Mouse (Mus musculus) left cerebral cortex, postnatal 4 days (tissue): ENCODE results near the gene Det1. TPM values are rescaled to one million over a fixed set of nuclear protein-coding genes. Genes with fewer than 3 reads are reported as not detected.

Source experiments
- DNase-seq: peaks from one replicate; pipeline ENCODE4 v3.0.0-alpha.2; 2022
- intact Hi-C: fragments of 180-260 bp; cut with DNase I; formaldehyde crosslinking; loops from one replicate; pipeline ENCODE4 v1.15.1; 2025
- total RNA-seq, 2 experiments: library from RNA; stranded (reverse); gene quantifications; 2 replicates each; pipeline ENCODE4 v1.2.3; 2021

The Det1 gene
- total RNA-seq, 2 experiments from 2014 or later, result 8.2 to 8.4 TPM

DNA sequence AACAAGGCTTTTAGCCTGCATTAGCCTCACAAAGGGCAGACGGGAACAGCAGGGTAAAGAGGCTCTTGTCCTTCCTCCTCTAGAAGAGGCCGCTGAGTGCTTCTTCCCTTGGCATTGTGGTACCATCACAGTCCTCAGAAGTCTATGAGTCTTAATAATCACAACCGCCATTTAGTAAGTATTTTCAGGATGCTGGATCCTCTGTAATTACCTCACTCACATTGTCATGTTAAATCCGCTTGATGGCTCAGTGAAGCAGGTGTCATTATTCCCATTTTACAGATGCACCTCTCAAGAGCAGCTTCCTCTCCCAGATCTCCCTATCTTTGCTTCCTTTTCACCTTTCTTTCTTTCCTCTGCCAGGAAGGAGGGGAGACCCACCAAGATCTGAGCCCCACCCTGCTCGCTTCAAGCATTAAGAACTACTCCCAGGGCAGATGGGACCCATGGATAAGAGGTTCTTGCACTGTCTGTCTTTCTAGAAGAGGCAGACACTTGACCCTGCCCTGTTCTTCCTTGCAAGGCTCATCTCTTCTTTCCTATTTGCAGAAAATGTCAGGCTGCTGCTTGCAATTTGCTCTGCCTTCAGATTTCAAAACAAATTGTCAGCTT lies 8.1 kb upstream of the Det1 start:
- intact Hi-C loops, result no loop called here

DNA sequence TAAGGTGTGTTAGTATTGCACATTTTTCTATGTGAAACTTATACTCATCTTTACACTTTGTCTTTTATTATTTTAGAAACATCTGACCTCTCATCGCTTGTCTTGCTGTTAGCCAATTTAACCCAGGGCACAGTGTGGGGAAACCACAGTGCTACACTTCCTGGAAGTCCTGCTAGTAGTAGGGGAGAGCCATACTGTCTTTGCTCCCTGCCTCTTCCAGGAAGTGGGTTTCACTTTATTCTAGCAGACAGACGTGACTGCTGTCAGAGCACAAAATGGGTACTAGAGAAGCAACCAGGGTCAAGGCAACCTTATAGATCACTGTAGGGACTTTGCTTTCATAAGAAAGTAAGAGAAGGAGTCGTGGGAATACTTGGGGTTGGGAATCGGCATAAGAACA lies 7.0 kb upstream of the Det1 start:
- intact Hi-C loops, result no loop called here
- no peak for DNase-seq

More for the DNA sequence above, 8.1 kb upstream of the Det1 start:
- DNase-seq, result no peak

GRCm38 (mm10) chr7:78846066-78846716 lies 872 bp downstream of the Det1 start:
- intact Hi-C loops, result loop anchor here (5.0 kb wide), 1 partner anchor 36 kb away; no protein-coding TSS in a partner anchor
- DNase-seq, result no peak

DNA sequence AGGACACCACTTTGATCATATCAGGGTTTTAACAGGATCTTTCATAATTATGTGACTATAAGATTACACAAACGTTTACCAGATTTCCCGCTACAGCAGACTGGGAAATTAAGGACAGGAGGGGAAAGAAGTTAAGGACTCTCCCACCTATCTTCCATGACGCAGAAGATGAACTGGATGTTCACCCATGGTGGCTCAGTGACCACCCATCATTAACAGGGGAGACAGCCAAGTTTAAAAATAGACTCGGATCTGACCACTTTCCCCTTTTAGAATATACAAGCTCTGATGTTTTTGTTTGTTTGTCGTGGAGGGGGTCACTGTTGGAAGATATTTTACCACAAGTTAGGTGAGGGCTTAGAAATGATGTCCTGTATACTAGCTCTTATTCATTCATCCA lies 5.5 kb downstream of the Det1 start:
- DNase-seq, result no peak
- intact Hi-C loops, result no loop called here

DNA sequence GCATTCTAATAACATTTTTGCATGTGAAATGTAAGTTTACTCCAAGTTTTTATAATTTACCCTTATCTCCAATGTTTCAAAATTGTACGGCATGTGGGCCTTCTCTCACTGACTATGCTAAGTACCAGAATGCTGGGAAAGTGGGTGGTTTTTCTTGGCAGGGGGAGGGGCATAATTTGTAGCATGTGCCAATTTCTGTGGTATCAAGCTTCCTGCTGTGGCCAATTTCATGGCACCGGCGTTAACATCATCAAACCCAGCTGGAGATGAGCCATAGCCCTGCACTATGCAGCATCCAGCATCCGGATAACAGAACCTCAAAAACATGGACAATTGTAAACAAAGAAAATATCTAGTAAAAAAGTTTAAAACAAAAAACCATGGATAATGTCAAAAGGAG lies 9.8 kb downstream of the Det1 start:
- DNase-seq, result no peak
- intact Hi-C loops, result no loop called here

DNA sequence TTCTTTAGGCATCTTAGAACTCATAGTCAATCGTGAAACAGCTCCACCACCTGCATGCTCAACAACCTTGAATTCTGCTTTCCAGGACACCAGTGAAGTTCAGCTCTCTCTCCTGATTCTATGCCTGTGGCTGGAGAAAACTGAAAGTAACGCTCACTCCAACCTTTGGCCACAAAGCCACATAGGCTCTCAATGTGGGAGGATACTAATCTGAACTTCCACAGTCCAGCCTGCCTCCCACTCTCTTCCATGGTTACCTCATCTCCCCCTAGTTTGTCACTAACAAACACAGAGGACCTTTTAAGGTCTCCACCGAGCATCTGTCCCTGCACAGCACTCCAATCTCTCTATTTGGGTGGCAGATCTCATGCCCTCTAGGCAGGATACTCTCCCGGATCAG lies 11.4 kb downstream of the Det1 start:
- no peak for DNase-seq
- intact Hi-C loops, result no loop called here

DNA sequence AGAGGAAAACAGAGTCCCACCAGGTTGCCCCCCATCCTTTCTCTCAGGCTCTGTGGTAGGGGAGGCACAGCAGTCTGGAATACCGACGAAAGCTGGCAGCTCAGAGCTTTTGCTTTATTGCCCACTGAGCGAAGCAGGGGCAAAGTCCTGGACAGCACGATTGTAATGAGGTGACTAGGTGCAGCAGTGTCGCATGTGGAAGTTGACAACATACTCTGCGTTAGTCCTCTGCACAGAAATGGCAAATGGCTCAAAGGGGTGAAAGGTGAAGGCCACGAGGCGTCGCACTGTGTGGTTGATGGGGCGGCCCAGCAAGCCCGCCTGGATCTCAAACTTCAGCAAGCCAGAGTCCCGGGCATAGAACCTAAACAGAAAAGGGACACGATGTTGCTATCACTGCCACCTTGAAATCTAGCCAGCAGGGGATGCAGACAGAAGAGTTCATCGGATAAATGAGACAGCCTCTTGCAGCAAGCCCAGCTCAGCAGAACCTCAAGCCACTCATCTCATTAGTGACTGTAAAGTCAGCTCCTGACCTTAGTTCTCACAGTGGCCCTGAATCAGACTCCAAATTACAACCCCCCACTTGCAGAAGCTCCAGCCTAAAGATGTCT lies 19.2 kb downstream of the Det1 start:
- DNase-seq, result no peak
- intact Hi-C loops, result no loop called here

DNA sequence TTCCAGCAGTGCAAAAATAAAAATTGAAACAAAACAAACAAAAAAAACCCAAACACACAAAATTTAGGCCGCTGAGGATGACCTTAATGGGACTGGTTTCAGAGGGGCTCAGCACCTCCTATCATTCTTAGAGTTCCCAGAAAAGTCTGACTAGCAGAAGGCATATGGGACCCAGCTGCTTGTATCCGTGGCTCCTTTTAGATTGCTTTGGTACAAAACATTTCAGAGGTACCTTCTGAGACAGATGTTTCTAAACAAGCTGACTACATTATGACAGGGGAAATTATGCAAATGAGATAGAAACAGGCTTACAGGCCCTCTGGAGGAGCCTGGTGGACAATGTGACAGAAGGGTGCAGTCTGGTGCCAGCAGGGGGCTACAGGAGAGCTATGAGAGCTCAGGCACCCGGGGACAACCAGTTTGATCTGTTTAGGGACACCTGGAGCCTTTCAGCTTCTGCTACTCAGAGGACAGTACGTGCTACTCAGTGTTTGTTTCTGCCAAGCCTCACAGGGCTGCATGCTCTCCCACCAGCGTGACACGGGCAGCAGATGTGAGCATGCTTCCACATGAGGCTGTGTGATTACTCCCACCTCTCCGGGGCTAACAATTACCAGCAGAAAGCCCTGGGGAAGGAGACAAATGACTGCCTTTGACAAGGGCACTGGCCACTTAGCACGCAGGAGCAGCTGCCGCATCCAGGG lies 20.2 kb downstream of the Det1 start:
- DNase-seq, result no peak
- intact Hi-C loops, result no loop called here

GRCm38 (mm10) chr7:78818336-78818735 lies 28.7 kb downstream of the Det1 start:
- intact Hi-C loops, result no loop called here
- DNase-seq, result no peak

GRCm38 (mm10) chr7:78814766-78815165 lies 32.3 kb downstream of the Det1 start:
- intact Hi-C loops, result no loop called here
- no peak for DNase-seq

- peak; percentile 67 for DNase-seq
- intact Hi-C loops, result no loop called here
Measured at GRCm38 (mm10) chr7:78813791-78814190, 33.3 kb downstream of the Det1 start.

DNA sequence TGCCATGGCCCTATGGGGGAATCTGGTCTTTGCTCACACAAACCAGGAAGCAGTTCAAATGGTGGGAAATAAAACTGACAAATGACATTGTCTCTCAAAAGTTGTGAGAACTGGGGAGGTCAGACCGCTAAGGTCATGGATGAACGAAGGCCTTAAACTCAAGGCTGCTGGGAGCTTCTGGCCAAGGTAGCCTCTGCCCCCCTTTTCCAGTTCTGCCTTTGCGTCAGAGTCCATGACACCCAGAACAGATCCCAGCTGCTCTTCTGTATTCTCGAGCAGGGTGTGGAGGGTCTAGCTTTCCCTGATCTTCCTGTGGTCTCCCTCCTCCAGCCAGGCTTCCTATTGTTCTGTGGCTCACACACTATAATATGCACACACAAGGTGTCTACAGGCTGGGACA lies 39.9 kb downstream of the Det1 start:
- no peak for DNase-seq
- intact Hi-C loops, result no loop called here

DNA sequence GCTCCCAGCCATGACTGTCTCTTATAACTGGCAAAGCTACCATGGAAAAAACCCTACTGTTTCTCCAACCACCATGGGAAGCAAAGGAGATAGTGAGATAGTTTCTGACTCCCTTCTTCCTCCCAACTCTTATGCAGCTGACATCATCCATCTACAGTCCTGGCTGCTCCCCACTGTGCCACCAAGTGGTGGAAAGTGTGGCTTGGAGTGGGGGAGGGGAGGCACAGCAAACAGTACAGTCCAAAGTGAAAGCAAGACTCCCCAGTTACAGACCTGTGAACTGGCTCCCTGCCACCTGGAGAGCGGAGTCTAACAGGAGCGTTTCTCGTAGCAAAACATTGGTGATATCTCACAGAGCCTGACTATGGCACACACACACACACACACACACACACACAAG lies 43.2 kb downstream of the Det1 start:
- intact Hi-C loops, result no loop called here
- DNase-seq, result no peak

GRCm38 (mm10) chr7:78799730-78800496 lies 47.1 kb downstream of the Det1 start:
- DNase-seq, result no peak
- intact Hi-C loops, result no loop called here

- intact Hi-C loops, result no loop called here
- DNase-seq, result peak; percentile 64
Measured at GRCm38 (mm10) chr7:78797843-78798455, 49.1 kb downstream of the Det1 start.

- intact Hi-C loops, result no loop called here
- DNase-seq, result no peak
Measured at GRCm38 (mm10) chr7:78796624-78797023, 50.4 kb downstream of the Det1 start.

- intact Hi-C loops, result no loop called here
- DNase-seq, result no peak
Measured at GRCm38 (mm10) chr7:78794571-78795092, 52.4 kb downstream of the Det1 start.

DNA sequence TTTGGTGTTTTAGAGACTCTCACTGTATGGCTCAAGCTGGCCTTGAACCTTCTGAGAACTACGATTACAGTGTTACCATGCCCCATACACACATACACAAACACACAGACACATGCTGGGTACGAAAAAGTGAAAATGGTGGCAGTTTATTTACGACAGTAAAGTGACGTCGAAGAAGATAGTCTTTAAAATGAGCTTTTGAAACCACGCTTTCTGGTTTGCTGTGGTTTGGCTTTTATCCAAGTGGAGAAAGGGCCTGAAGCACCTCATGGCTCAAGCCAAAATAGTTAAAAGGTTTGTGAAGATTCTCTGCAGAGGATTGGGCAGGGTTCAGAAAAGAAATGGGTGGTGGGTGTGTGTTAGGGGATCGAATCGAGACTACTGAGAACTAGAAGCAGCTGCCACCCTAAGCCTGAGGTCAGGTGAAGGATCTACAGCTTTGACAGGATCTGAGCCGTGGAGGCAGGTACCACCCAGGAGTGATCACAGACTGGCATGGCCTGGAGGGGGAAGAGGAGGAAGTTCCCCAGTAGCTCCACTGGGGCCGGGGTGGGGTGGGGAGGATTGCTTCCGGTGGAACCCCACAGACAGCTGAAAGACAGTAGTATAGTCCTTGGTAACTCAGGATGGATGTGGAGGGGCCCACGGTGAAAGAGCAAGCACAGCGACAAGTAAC lies 53.0 kb downstream of the Det1 start:
- intact Hi-C loops, result no loop called here
- no peak for DNase-seq

GRCm38 (mm10) chr7:78791359-78792222 lies 55.5 kb downstream of the Det1 start:
- intact Hi-C loops, result loop anchor here (1.0 kb wide), 1 partner anchor 99 kb away; no protein-coding TSS in a partner anchor
- peak; percentile 47 for DNase-seq
